Mouse (Mus musculus): ENCODE data around the gene Tmem41b.

DNA sequence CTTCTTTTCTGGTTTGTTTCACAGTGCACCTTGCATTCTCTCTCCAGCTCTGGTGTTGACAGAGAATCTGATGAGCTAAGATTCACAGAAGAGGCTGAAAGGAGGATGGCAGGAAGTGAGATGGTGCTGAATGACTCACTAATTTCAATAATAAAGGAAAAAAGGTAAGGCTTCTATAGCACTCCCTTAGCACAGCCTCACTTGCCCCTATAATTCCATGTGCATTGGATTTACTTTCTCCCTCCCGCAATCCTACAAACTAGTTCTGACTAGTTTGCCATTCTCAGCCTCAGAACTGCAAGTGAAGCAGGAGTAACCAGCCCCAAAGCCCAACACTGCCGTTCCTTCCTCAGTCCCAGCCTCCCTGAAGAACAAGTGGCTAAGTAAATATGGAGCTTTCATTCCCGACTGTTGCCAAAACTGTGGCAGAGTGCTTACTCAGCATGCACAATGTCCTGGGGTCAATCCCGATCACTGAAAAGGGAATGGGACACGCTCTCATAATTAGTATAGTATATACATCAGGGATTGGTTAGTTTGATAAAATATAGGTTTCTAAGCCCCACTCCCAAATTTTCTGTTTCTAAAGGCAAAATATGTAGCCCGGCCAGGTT is 42.2 kb downstream of the Tmem41b start:
- no peak for TF ChIP-seq FLI1 (IDR thresholded peaks at IDR 0.05; ENCODE audit: low read length)
- TF ChIP-seq GATA1 (IDR thresholded peaks at IDR 0.05; ENCODE audit: borderline replicate concordance, low read length) = no peak

All from megakaryocyte, embryonic 14.5 days (primary cell).